Mouse (Mus musculus): Measurements from ENCODE around the gene Cd2bp2. TPM values are rescaled to one million over a fixed set of nuclear protein-coding genes. Genes with fewer than 3 reads are reported as not detected.

Cd2bp2 gene
- polyA plus RNA-seq, 1 experiment from 2014 or later = 43.3 TPM

Other genes with a start within 250 kb of the Cd2bp2 start
- 0.31 and 0.56 TPM in 2 replicates for gene Asphd1, start 246.5 kb downstream of the Cd2bp2 start, polyA plus RNA-seq (2015; fragmentation: Nextera tagmentation; extraction: Ambion mirVana)
- gene Sez6l2, start 245.5 kb downstream of the Cd2bp2 start, polyA plus RNA-seq (2015; fragmentation: Nextera tagmentation; extraction: Ambion mirVana) = 1.5 and 1.7 TPM in 2 replicates
- 167 TPM in 2 replicates for gene Cdipt, start 220.1 kb downstream of the Cd2bp2 start, polyA plus RNA-seq (2015; fragmentation: Nextera tagmentation; extraction: Ambion mirVana)
- 1.3 and 1.6 TPM in 2 replicates for gene Cdiptos, start 220.0 kb downstream of the Cd2bp2 start, polyA plus RNA-seq (2015; fragmentation: Nextera tagmentation; extraction: Ambion mirVana)
- 73.7 and 84.9 TPM in 2 replicates for gene Mvp, start 181.4 kb downstream of the Cd2bp2 start, polyA plus RNA-seq (2015; fragmentation: Nextera tagmentation; extraction: Ambion mirVana)
- gene Pagr1b, start 179.6 kb downstream of the Cd2bp2 start, polyA plus RNA-seq (2015; fragmentation: Nextera tagmentation; extraction: Ambion mirVana) = 0.78 and 2.5 TPM in 2 replicates
- 69.8 and 82.7 TPM in 2 replicates for gene Pagr1a, start 178.7 kb downstream of the Cd2bp2 start, polyA plus RNA-seq (2015; fragmentation: Nextera tagmentation; extraction: Ambion mirVana)
- gene Gm42742, start 175.0 kb downstream of the Cd2bp2 start, polyA plus RNA-seq (2015; fragmentation: Nextera tagmentation; extraction: Ambion mirVana) = 21.9 and 23.5 TPM in 2 replicates
- gene Prrt2, start 174.8 kb downstream of the Cd2bp2 start, polyA plus RNA-seq (2015; fragmentation: Nextera tagmentation; extraction: Ambion mirVana) = 2.9 and 3.8 TPM in 2 replicates
- 35.7 and 42.1 TPM in 2 replicates for gene Maz, start 169.0 kb downstream of the Cd2bp2 start, polyA plus RNA-seq (2015; fragmentation: Nextera tagmentation; extraction: Ambion mirVana)
- 87.5 and 100 TPM in 2 replicates for gene Kif22, start 153.6 kb downstream of the Cd2bp2 start, polyA plus RNA-seq (2015; fragmentation: Nextera tagmentation; extraction: Ambion mirVana)
- gene Zg16, start 108.7 kb downstream of the Cd2bp2 start, polyA plus RNA-seq (2015; fragmentation: Nextera tagmentation; extraction: Ambion mirVana) = 37.2 and 69.9 TPM in 2 replicates
- 7.4 and 7.7 TPM in 2 replicates for gene AI467606, start 104.7 kb downstream of the Cd2bp2 start, polyA plus RNA-seq (2015; fragmentation: Nextera tagmentation; extraction: Ambion mirVana)
- 4.9 and 6.8 TPM in 2 replicates for gene Qprt, start 73.8 kb downstream of the Cd2bp2 start, polyA plus RNA-seq (2015; fragmentation: Nextera tagmentation; extraction: Ambion mirVana)
- 0.26 and 0.42 TPM in 2 replicates for gene Spn, start 58.2 kb downstream of the Cd2bp2 start, polyA plus RNA-seq (2015; fragmentation: Nextera tagmentation; extraction: Ambion mirVana)
- 15.5 and 18.4 TPM in 2 replicates for gene Tbc1d10b, start 12.4 kb upstream of the Cd2bp2 start, polyA plus RNA-seq (2015; fragmentation: Nextera tagmentation; extraction: Ambion mirVana)
- gene Mylpf, start 12.8 kb upstream of the Cd2bp2 start, polyA plus RNA-seq (2015; fragmentation: Nextera tagmentation; extraction: Ambion mirVana) = 20.3 and 21.0 TPM in 2 replicates
- 21.6 and 23.6 TPM in 2 replicates for gene Zfp553, start 37.0 kb upstream of the Cd2bp2 start, polyA plus RNA-seq (2015; fragmentation: Nextera tagmentation; extraction: Ambion mirVana)
- gene Sept1, start 37.1 kb upstream of the Cd2bp2 start, polyA plus RNA-seq (2015; fragmentation: Nextera tagmentation; extraction: Ambion mirVana) = 15.4 and 16.3 TPM in 2 replicates
- gene Zfp771, start 48.2 kb upstream of the Cd2bp2 start, polyA plus RNA-seq (2015; fragmentation: Nextera tagmentation; extraction: Ambion mirVana) = 34.2 and 37.8 TPM in 2 replicates
- gene Dctpp1, start 64.7 kb upstream of the Cd2bp2 start, polyA plus RNA-seq (2015; fragmentation: Nextera tagmentation; extraction: Ambion mirVana) = 176 and 195 TPM in 2 replicates
- gene Sephs2, start 78.0 kb upstream of the Cd2bp2 start, polyA plus RNA-seq (2015; fragmentation: Nextera tagmentation; extraction: Ambion mirVana) = 187 and 224 TPM in 2 replicates
- gene Itgal, start 100.2 kb upstream of the Cd2bp2 start, polyA plus RNA-seq (2015; fragmentation: Nextera tagmentation; extraction: Ambion mirVana) = 2.4 and 2.8 TPM in 2 replicates
- gene Zfp768, start 149.5 kb upstream of the Cd2bp2 start, polyA plus RNA-seq (2015; fragmentation: Nextera tagmentation; extraction: Ambion mirVana) = 21.9 and 23.4 TPM in 2 replicates
- 11.7 and 13.6 TPM in 2 replicates for gene Zfp747, start 180.0 kb upstream of the Cd2bp2 start, polyA plus RNA-seq (2015; fragmentation: Nextera tagmentation; extraction: Ambion mirVana)
- gene 9130019O22Rik, start 191.1 kb upstream of the Cd2bp2 start, polyA plus RNA-seq (2015; fragmentation: Nextera tagmentation; extraction: Ambion mirVana) = 6.9 and 7.2 TPM in 2 replicates
- 8.2 and 10.2 TPM in 2 replicates for gene E430018J23Rik, start 197.6 kb upstream of the Cd2bp2 start, polyA plus RNA-seq (2015; fragmentation: Nextera tagmentation; extraction: Ambion mirVana)
- 8.5 TPM in 2 replicates for gene Zfp764, start 210.8 kb upstream of the Cd2bp2 start, polyA plus RNA-seq (2015; fragmentation: Nextera tagmentation; extraction: Ambion mirVana)
- 20.8 and 23.4 TPM in 2 replicates for gene Zfp688, start 226.0 kb upstream of the Cd2bp2 start, polyA plus RNA-seq (2015; fragmentation: Nextera tagmentation; extraction: Ambion mirVana)

Measured in intestine, embryonic 16.5 days (tissue).